Comparison of ENCODE assay signal across 7 mouse cellular contexts in genomic region chr3:105771534-105771933, GRCm38 (mm10). TPM values are rescaled to one million over a fixed set of nuclear protein-coding genes. Genes with fewer than 3 reads are reported as not detected.
A peak's percentile ranks its signal among the peaks of the same experiment; 100 is the strongest.
DNase-seq lines count a peak whose midpoint lies in the region; ATAC-seq and TF ChIP-seq lines count a peak whose summit lies in the region.

No protein-coding gene starts in this region.

- TF ChIP-seq CTCF in lung, embryonic 14.5 days (IDR thresholded peaks at IDR 0.05; ENCODE audit: low read depth): peak; percentile 50

- H3K4me2 ChIP-seq in liver, embryonic 12.5 days: no peak overlapping the region
- no peak overlapping the region for H3K4me2 ChIP-seq in lung, embryonic 14.5 days
- no peak overlapping the region for H3K4me2 ChIP-seq in midbrain, embryonic 13.5 days (replicated peaks)

- no peak overlapping the region for H3K9ac ChIP-seq in liver, embryonic 12.5 days
- H3K9ac ChIP-seq in lung, embryonic 14.5 days: no peak overlapping the region
- H3K9ac ChIP-seq in midbrain, embryonic 13.5 days (replicated peaks): no peak overlapping the region

- no peak overlapping the region for H3K4me3 ChIP-seq in liver, embryonic 12.5 days
- H3K4me3 ChIP-seq in lung, embryonic 14.5 days (ENCODE audit: low read depth, low read length): no peak overlapping the region
- H3K4me3 ChIP-seq in midbrain, embryonic 13.5 days (replicated peaks): no peak overlapping the region

- DNase-seq in liver: peak; percentile 64
- peak; percentile 42 for DNase-seq in T-cell, adult 2 months (ENCODE audit: low spot score)
- peak; percentile 17 for DNase-seq in lung, embryonic 14.5 days
- DNase-seq in thymus, postnatal 0 days (ENCODE audit: low spot score): peak; percentile 37

- no peaks in the 10 kb centered on the region for H3K9me3 ChIP-seq in liver, embryonic 12.5 days (replicated peaks)
- H3K9me3 ChIP-seq in lung, embryonic 14.5 days (ENCODE audit: low read depth, low read length): no peaks in the 10 kb centered on the region
- H3K9me3 ChIP-seq in midbrain, embryonic 13.5 days: no peaks in the 10 kb centered on the region

- ATAC-seq in liver, embryonic 12.5 days: no peak
- ATAC-seq in lung, embryonic 14.5 days (ENCODE audit: insufficient read depth): no peak
- no peak for ATAC-seq in midbrain, embryonic 13.5 days
- no peak for ATAC-seq in megakaryocyte-erythroid progenitor cell, adult 5-6 weeks (replicated peaks; ENCODE audit: low FRiP score, low TSS enrichment, poor library complexity, severe bottlenecking)

- peaks cover 4% of the 10 kb centered on the region for H3K36me3 ChIP-seq in liver, embryonic 12.5 days
- no peaks in the 10 kb centered on the region for H3K36me3 ChIP-seq in lung, embryonic 14.5 days (ENCODE audit: insufficient read depth)
- H3K36me3 ChIP-seq in midbrain, embryonic 13.5 days: no peaks in the 10 kb centered on the region

- H3K27me3 ChIP-seq in liver, embryonic 12.5 days (replicated peaks): no peaks in the 10 kb centered on the region
- no peaks in the 10 kb centered on the region for H3K27me3 ChIP-seq in lung, embryonic 14.5 days (ENCODE audit: insufficient read depth, low read length)
- no peaks in the 10 kb centered on the region for H3K27me3 ChIP-seq in midbrain, embryonic 13.5 days

- H3K4me1 ChIP-seq in liver, embryonic 12.5 days: peaks cover 41% of the 10 kb centered on the region
- no peaks in the 10 kb centered on the region for H3K4me1 ChIP-seq in lung, embryonic 14.5 days (ENCODE audit: insufficient read depth)
- H3K4me1 ChIP-seq in midbrain, embryonic 13.5 days (replicated peaks): no peaks in the 10 kb centered on the region

- H3K27ac ChIP-seq in liver, embryonic 12.5 days: no peak overlapping the region
- no peak overlapping the region for H3K27ac ChIP-seq in lung, embryonic 14.5 days (ENCODE audit: low read depth)
- H3K27ac ChIP-seq in midbrain, embryonic 13.5 days: no peak overlapping the region

RNA-seq across cellular contexts. Expression of gene Rap1a, which starts 29.6 kb away (rescaled TPM):
- 114 and 122 TPM in 2 replicates for polyA plus RNA-seq in liver, embryonic 12.5 days (2016; fragmentation: Nextera tagmentation; extraction: Ambion mirVana)
- 94.3 and 95.5 TPM in 2 replicates for polyA plus RNA-seq in lung, embryonic 14.5 days (2014; fragmentation: Nextera tagmentation; extraction: Ambion mirVana)
- 207 and 222 TPM in 2 replicates for polyA plus RNA-seq in thymus, postnatal 0 days (2015; fragmentation: Nextera tagmentation; extraction: Ambion mirVana)
- 74.3 and 76.1 TPM in 2 replicates for polyA plus RNA-seq in midbrain, embryonic 13.5 days (2015; fragmentation: Nextera tagmentation; extraction: Ambion mirVana)
- 70.6 and 73.8 TPM in 2 replicates for total RNA-seq in megakaryocyte-erythroid progenitor cell, adult 5-6 weeks (2014; fragmentation: Nextera tagmentation)
- 91.7 and 119 TPM in 2 replicates for total RNA-seq in megakaryocyte-erythroid progenitor cell, adult 5-6 weeks (2017)
